25 mouse cellular contexts compared by ENCODE assay signal in genomic region chr3:123336951-123337350, GRCm38 (mm10). TPM values are rescaled to one million over a fixed set of nuclear protein-coding genes. Genes with fewer than 3 reads are reported as not detected.
DNase-seq lines count a peak whose midpoint lies in the region; ATAC-seq and TF ChIP-seq lines count a peak whose summit lies in the region.
"Had no signal": no experiment of that assay in that cellular context is flagged by ENCODE, and none has a peak within 500 bp of the region (broad histone marks: within the 10 kb centered on the region; RNA-seq: fewer than 3 reads in every experiment).

No protein-coding gene starts in this region.

- no peak for DNase-seq in kidney, adult 18-20 months
- peak; percentile 17 to 19 for DNase-seq in B cell, adult 2 months
- DNase-seq in urinary bladder, postnatal 14 days (ENCODE audit: low spot score): no peak
- DNase-seq in cerebellum, postnatal 10 days: no peak
- no peak for DNase-seq in left cerebral cortex, adult 2 months (ENCODE audit: extremely low spot score in 1 of 2, low spot score in 2 of 2)
- DNase-seq: adrenal gland, postnatal 14 days; cerebellum, adult 8-10 months; gastrocnemius, postnatal 25 days; heart, postnatal 4 days; kidney, postnatal 25 days; lung, adult 18-20 months; lung, postnatal 14 days; midbrain, embryonic 14.5 days; retina, postnatal 1 day; right cerebral cortex, postnatal 25 days; thymus, postnatal 14 days had no signal

- no peak overlapping the region for H3K9ac ChIP-seq in kidney, embryonic 14.5 days (ENCODE audit: low read depth, low read length)
- H3K9ac ChIP-seq in intestine, embryonic 15.5 days: no peak overlapping the region
- H3K9ac ChIP-seq in stomach, embryonic 14.5 days (replicated peaks; ENCODE audit: low read depth, low read length): no peak overlapping the region
- H3K9ac ChIP-seq: forebrain, embryonic 15.5 days; hindbrain, embryonic 14.5 days; limb, embryonic 13.5 days; liver, embryonic 12.5 days had no signal

- intact Hi-C loops in left cerebral cortex, adult 2 months (cut with DNase I): no loop called here

- H3K4me2 ChIP-seq in kidney, embryonic 14.5 days (replicated peaks; ENCODE audit: low read depth, low read length): no peak overlapping the region
- no peak overlapping the region for H3K4me2 ChIP-seq in intestine, embryonic 15.5 days (replicated peaks)
- H3K4me2 ChIP-seq in stomach, embryonic 14.5 days (replicated peaks; ENCODE audit: low read depth, low read length): no peak overlapping the region
- H3K4me2 ChIP-seq: forebrain, embryonic 15.5 days; hindbrain, embryonic 14.5 days; limb, embryonic 13.5 days; liver, embryonic 12.5 days had no signal

- no peak for ATAC-seq in kidney, embryonic 14.5 days (ENCODE audit: low FRiP score, low TSS enrichment)
- no peak for ATAC-seq in intestine, embryonic 15.5 days
- ATAC-seq in stomach, embryonic 14.5 days (ENCODE audit: insufficient number of reproducible peaks, insufficient read depth, low FRiP score, low read depth): no peak
- ATAC-seq: activated CD4-positive, CD25-positive, alpha-beta regulatory T cell, adult 4 months; forebrain, embryonic 15.5 days; inflammation-experienced regulatory T-cells, adult 6 months; liver, embryonic 12.5 days had no signal

- no peaks in the 10 kb centered on the region for H3K27me3 ChIP-seq in kidney, embryonic 14.5 days (ENCODE audit: control insufficient read depth, insufficient read depth, low read length)
- H3K27me3 ChIP-seq in intestine, embryonic 15.5 days (replicated peaks): no peaks in the 10 kb centered on the region
- H3K27me3 ChIP-seq in stomach, embryonic 14.5 days (ENCODE audit: control insufficient read depth, insufficient read depth, low read length): no peaks in the 10 kb centered on the region
- H3K27me3 ChIP-seq: forebrain, embryonic 15.5 days; limb, embryonic 13.5 days; liver, embryonic 12.5 days had no signal

- WGBS in kidney, embryonic 14.5 days: 67% methylated on average over 5 of the region's 5 CpGs
- 61% methylated on average over 5 of the region's 5 CpGs for WGBS in intestine, embryonic 15.5 days
- WGBS in stomach, embryonic 14.5 days: 50% methylated on average over 5 of the region's 5 CpGs

- H3K4me3 ChIP-seq in kidney, embryonic 14.5 days (ENCODE audit: low read length): no peak overlapping the region
- no peak overlapping the region for H3K4me3 ChIP-seq in intestine, embryonic 15.5 days (replicated peaks)
- no peak overlapping the region for H3K4me3 ChIP-seq in stomach, embryonic 14.5 days (ENCODE audit: low read depth, low read length)
- no peak overlapping the region for H3K4me3 ChIP-seq in left cerebral cortex, adult 2 months
- H3K4me3 ChIP-seq: forebrain, embryonic 15.5 days; limb, embryonic 13.5 days; liver, embryonic 12.5 days had no signal

- no peak for TF ChIP-seq CTCF in left cerebral cortex, adult 2 months (IDR thresholded peaks at IDR 0.05)

- H3K4me1 ChIP-seq in kidney, embryonic 14.5 days (ENCODE audit: control insufficient read depth, insufficient read depth, low read length): peaks cover 14% of the 10 kb centered on the region; the same call in 1 of the 2 replicates
- peaks cover 25% of the 10 kb centered on the region for H3K4me1 ChIP-seq in intestine, embryonic 15.5 days (replicated peaks)
- peaks cover 43% of the 10 kb centered on the region for H3K4me1 ChIP-seq in stomach, embryonic 14.5 days (ENCODE audit: control insufficient read depth, insufficient read depth, low read length)

- no peaks in the 10 kb centered on the region for H3K9me3 ChIP-seq in kidney, embryonic 14.5 days (ENCODE audit: control insufficient read depth, low read length)
- H3K9me3 ChIP-seq in intestine, embryonic 15.5 days: no peaks in the 10 kb centered on the region
- no peaks in the 10 kb centered on the region for H3K9me3 ChIP-seq in stomach, embryonic 14.5 days (ENCODE audit: control insufficient read depth, low read depth, low read length)
- H3K9me3 ChIP-seq: forebrain, embryonic 15.5 days; limb, embryonic 13.5 days; liver, embryonic 12.5 days had no signal

- H3K27ac ChIP-seq in kidney, embryonic 14.5 days (ENCODE audit: low read depth, low read length): peak overlapping the region; percentile 69; the same call in 1 of the 2 replicates
- H3K27ac ChIP-seq in intestine, embryonic 15.5 days: peak overlapping the region; percentile 77
- peak overlapping the region; percentile 89 for H3K27ac ChIP-seq in stomach, embryonic 14.5 days (ENCODE audit: low read length)
- no peak overlapping the region for H3K27ac ChIP-seq in left cerebral cortex, adult 2 months
- H3K27ac ChIP-seq: forebrain, embryonic 15.5 days; hindbrain, embryonic 14.5 days; limb, embryonic 13.5 days; liver, embryonic 12.5 days had no signal

- H3K36me3 ChIP-seq in kidney, embryonic 14.5 days (ENCODE audit: control insufficient read depth, insufficient read depth, low read length): peaks cover 3% of the 10 kb centered on the region; the same call in 1 of the 2 replicates
- H3K36me3 ChIP-seq in intestine, embryonic 15.5 days: no peaks in the 10 kb centered on the region
- H3K36me3 ChIP-seq in stomach, embryonic 14.5 days (ENCODE audit: control insufficient read depth, insufficient read depth, low read length): peaks cover 9% of the 10 kb centered on the region; the same call in 1 of the 2 replicates
- H3K36me3 ChIP-seq: forebrain, embryonic 15.5 days had no signal

RNA-seq across cellular contexts. Expression of gene Mettl14, which starts 49.0 kb away (rescaled TPM):
- polyA plus RNA-seq in kidney, embryonic 14.5 days (2014; fragmentation: Nextera tagmentation; extraction: Ambion mirVana): 17.3 and 23.9 TPM in 2 replicates
- polyA plus RNA-seq in intestine, embryonic 15.5 days (2015; fragmentation: Nextera tagmentation; extraction: Ambion mirVana): 26.0 and 27.0 TPM in 2 replicates
- polyA plus RNA-seq in stomach, embryonic 14.5 days (2014; fragmentation: Nextera tagmentation; extraction: Ambion mirVana): 21.3 and 22.0 TPM in 2 replicates
- total RNA-seq in left cerebral cortex, adult 2 months (2021): 10 to 100 TPM; 11.2 to 12.3 TPM

Comparison
In these comparisons a context has a peak if more than half of its experiments do, and no peak if none do; other contexts are left out.
1. DNase-seq: peak in B cell, adult 2 months (2 of 2); none in kidney, adult 18-20 months (single experiment), urinary bladder, postnatal 14 days (single experiment), cerebellum, postnatal 10 days (0 of 2) and left cerebral cortex, adult 2 months (0 of 2).